Mouse (Mus musculus): ENCODE data around the gene Ubtd1.

DNA sequence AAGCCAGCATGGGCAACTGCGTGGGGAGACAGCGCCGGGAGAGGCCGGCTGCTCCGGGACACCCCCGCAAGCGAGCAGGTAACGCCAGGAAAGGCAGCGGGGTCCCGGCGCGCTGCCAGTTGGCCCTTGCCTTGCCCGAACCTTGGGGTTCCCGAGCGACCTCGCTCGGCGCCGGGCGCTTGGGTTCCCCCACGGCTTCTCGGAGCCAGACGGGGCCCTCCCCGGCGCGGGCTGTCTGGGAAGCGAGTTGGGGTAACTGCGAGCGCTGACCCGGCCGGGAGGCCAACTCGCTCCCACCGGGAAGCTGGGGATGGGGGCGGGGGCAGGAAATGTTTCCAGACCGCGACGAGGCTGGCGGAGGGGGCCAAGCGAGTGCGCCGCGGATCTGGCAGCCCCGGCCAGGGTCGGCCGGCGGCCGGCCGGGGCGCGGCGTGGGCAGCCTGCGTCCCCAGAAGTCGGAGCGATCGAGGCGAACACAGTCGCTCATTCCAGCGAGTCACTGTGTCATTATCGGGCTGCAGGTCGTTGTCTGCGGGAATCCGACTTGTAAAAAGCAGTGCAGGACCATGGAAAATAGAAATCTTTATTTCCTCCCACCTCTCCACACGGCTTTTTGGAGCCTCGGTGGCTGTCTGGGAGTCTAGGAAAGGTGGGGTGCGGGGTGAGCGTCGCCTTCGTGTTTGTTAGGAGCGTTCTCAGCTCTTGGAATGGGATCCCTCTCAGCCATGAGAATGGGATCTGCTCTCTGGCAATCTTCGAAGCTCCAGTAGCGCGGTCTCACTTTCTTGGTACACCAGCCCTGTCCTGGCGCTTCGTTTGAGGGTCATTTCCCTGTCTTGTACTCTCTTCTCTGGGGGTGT is 598 bp downstream of the Ubtd1 start:
- TF ChIP-seq CTCF (IDR thresholded peaks at IDR 0.05; ENCODE audit: extremely low read depth, insufficient read length, insufficient replicate concordance, low read depth, low read length) (no peak), POLR2A (IDR thresholded peaks at IDR 0.05; ENCODE audit: low read depth, low read length) (no peak)

Data from small intestine, adult 2 months (tissue).